ENCODE assay signal across 8 mouse cellular contexts in the genomic region with DNA sequence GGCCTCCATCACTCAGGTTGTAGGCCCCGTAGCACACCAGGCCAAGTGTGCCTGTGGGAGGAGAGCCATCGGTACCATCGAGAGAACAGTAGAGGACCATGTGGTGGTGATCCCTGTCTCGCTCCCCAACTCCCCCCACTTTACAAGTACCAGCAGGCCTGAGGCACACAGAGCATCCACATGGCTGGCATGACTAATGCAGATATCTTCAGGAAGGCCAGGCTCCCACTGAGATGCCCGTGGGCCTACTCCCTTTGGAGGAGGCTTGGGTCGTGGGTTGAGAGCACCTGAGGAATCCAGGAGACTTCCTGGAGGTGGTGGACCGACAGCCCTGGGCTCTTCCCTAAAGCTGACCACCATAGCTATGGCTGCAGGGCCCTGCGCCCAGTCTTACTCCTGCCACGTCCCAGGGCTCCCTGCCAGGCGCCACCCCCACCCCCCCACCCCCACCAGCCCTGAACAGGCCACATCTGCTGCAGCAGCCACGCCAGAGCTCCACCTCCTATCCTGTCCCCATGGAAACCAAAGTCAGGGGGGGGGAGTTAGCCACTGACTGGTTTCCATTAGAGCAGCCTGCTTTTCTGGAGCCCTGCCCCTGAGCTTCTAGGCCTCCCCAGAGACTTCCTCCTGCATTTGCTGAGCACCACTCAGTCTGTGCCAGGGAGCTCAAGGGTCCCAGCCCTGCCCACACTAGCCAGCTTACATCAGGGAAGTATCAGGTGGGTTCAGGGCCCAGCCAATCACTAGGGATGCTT. TPM values are rescaled to one million over a fixed set of nuclear protein-coding genes. Genes with fewer than 3 reads are reported as not detected.
A peak's percentile ranks its signal among the peaks of the same experiment; 100 is the strongest.
DNase-seq lines count a peak whose midpoint lies in the region; ATAC-seq and TF ChIP-seq lines count a peak whose summit lies in the region.

No protein-coding gene starts in this region.

- H3K27me3 ChIP-seq in liver, embryonic 11.5 days (replicated peaks; ENCODE audit: control insufficient read depth, insufficient read depth, low read length) = no peaks in the 10 kb centered on the region; the same call in none of the 2 replicates
- H3K27me3 ChIP-seq in embryonic facial prominence, embryonic 14.5 days (replicated peaks; ENCODE audit: control insufficient read depth, insufficient read depth, low read length) = no peaks in the 10 kb centered on the region
- peaks cover 19% of the 10 kb centered on the region for H3K27me3 ChIP-seq in heart, embryonic 12.5 days (replicated peaks)
- H3K27me3 ChIP-seq in stomach, postnatal 0 days (ENCODE audit: control insufficient read depth, insufficient read depth, low read length) = no peaks in the 10 kb centered on the region

- no peak overlapping the region for H3K4me3 ChIP-seq in liver, embryonic 11.5 days (ENCODE audit: low read depth, low read length)
- H3K4me3 ChIP-seq in embryonic facial prominence, embryonic 14.5 days (ENCODE audit: low read depth, low read length) = 0 out of 2 replicates have a peak overlapping the region, but pooled peaks have one; percentile 10
- no peak overlapping the region for H3K4me3 ChIP-seq in heart, embryonic 12.5 days
- H3K4me3 ChIP-seq in stomach, postnatal 0 days (ENCODE audit: low read depth, low read length) = no peak overlapping the region

- H3K27ac ChIP-seq in liver, embryonic 11.5 days (ENCODE audit: low read depth, low read length) = no peak overlapping the region
- H3K27ac ChIP-seq in embryonic facial prominence, embryonic 14.5 days (replicated peaks; ENCODE audit: low read depth, low read length) = peak overlapping the region; percentile 97
- H3K27ac ChIP-seq in heart, embryonic 12.5 days (ENCODE audit: poor library complexity, severe bottlenecking) = peak overlapping the region; percentile 57
- H3K27ac ChIP-seq in stomach, postnatal 0 days (replicated peaks) = peak overlapping the region; percentile 82

- H3K9ac ChIP-seq in liver, embryonic 11.5 days (ENCODE audit: low read depth, low read length) = no peak overlapping the region
- H3K9ac ChIP-seq in embryonic facial prominence, embryonic 14.5 days (ENCODE audit: low read depth, low read length) = peak overlapping the region; percentile 49
- 0 out of 2 replicates have a peak overlapping the region, but pooled peaks have one; percentile 47 for H3K9ac ChIP-seq in heart, embryonic 12.5 days
- H3K9ac ChIP-seq in stomach, postnatal 0 days (ENCODE audit: low read length) = 0 out of 2 replicates have a peak overlapping the region, but pooled peaks have one; percentile 35

- ATAC-seq in liver, embryonic 11.5 days (replicated peaks; ENCODE audit: low FRiP score) = no peak
- peak; percentile 90 for ATAC-seq in embryonic facial prominence, embryonic 14.5 days (ENCODE audit: low read depth)
- ATAC-seq in heart, embryonic 12.5 days (ENCODE audit: insufficient number of reproducible peaks, low FRiP score) = peak; percentile 49
- peak; percentile 69 for ATAC-seq in stomach, postnatal 0 days (ENCODE audit: low FRiP score, low TSS enrichment)
- ATAC-seq in inflammation-experienced regulatory T-cells, adult 6 months = no peak

- DNase-seq in liver = peak; percentile 49
- DNase-seq in liver, embryonic 11.5 days (ENCODE audit: low spot score) = no peak
- DNase-seq in embryonic facial prominence, embryonic 14.5 days (ENCODE audit: low spot score) = peak; percentile 94
- DNase-seq in kidney, adult 9 months = peak; percentile 83
- peak; percentile 75 for DNase-seq in lung, postnatal 14 days
- peak; percentile 76 for DNase-seq in stomach, postnatal 0 days (ENCODE audit: low spot score)

- H3K9me3 ChIP-seq in liver, embryonic 11.5 days (ENCODE audit: control insufficient read depth, low read length) = no peaks in the 10 kb centered on the region
- no peaks in the 10 kb centered on the region for H3K9me3 ChIP-seq in embryonic facial prominence, embryonic 14.5 days (ENCODE audit: control insufficient read depth, low read length)
- no peaks in the 10 kb centered on the region for H3K9me3 ChIP-seq in heart, embryonic 12.5 days (replicated peaks)
- H3K9me3 ChIP-seq in stomach, postnatal 0 days (ENCODE audit: control insufficient read depth, low read length) = no peaks in the 10 kb centered on the region

- no peaks in the 10 kb centered on the region for H3K36me3 ChIP-seq in liver, embryonic 11.5 days (ENCODE audit: control insufficient read depth, insufficient read depth, low read length)
- H3K36me3 ChIP-seq in embryonic facial prominence, embryonic 14.5 days (ENCODE audit: control insufficient read depth, insufficient read depth, low read length) = peaks cover 72% of the 10 kb centered on the region
- peaks cover 9% of the 10 kb centered on the region; the same call in 1 of the 2 replicates for H3K36me3 ChIP-seq in heart, embryonic 12.5 days
- peaks cover 13% of the 10 kb centered on the region; the same call in 1 of the 2 replicates for H3K36me3 ChIP-seq in stomach, postnatal 0 days (ENCODE audit: control insufficient read depth, insufficient read depth, low read length)

- no peaks in the 10 kb centered on the region for H3K4me1 ChIP-seq in liver, embryonic 11.5 days (replicated peaks; ENCODE audit: control insufficient read depth, insufficient read depth, low read length)
- peaks cover 27% of the 10 kb centered on the region for H3K4me1 ChIP-seq in embryonic facial prominence, embryonic 14.5 days (ENCODE audit: control insufficient read depth, insufficient read depth, low read length)
- peaks cover 11% of the 10 kb centered on the region; the same call in 1 of the 2 replicates for H3K4me1 ChIP-seq in heart, embryonic 12.5 days (replicated peaks)
- H3K4me1 ChIP-seq in stomach, postnatal 0 days (replicated peaks; ENCODE audit: control insufficient read depth, insufficient read depth) = peaks cover 17% of the 10 kb centered on the region

- no peak for TF ChIP-seq CTCF in stomach, postnatal 0 days (IDR thresholded peaks at IDR 0.05; ENCODE audit: low read depth)

- no peak overlapping the region for H3K4me2 ChIP-seq in liver, embryonic 11.5 days
- H3K4me2 ChIP-seq in embryonic facial prominence, embryonic 14.5 days (ENCODE audit: low read depth, low read length) = peak overlapping the region; percentile 25
- H3K4me2 ChIP-seq in heart, embryonic 12.5 days = no peak overlapping the region
- 0 out of 2 replicates have a peak overlapping the region, but pooled peaks have one; percentile 0 for H3K4me2 ChIP-seq in stomach, postnatal 0 days (replicated peaks; ENCODE audit: low read depth)

- no peak for TF ChIP-seq EP300 in stomach, postnatal 0 days (optimal IDR thresholded peaks at IDR 0.05)

- 65% methylated on average over 11 of the region's 11 CpGs for WGBS in liver, embryonic 11.5 days
- 40% methylated on average over 8 of the region's 11 CpGs for WGBS in embryonic facial prominence, embryonic 14.5 days
- WGBS in heart, embryonic 12.5 days = 59% methylated on average over 11 of the region's 11 CpGs
- 46% methylated on average over 11 of the region's 11 CpGs for WGBS in stomach, postnatal 0 days

RNA-seq across cellular contexts. Expression of a gene that starts 48.0 kb away (rescaled TPM):
- polyA plus RNA-seq in liver, embryonic 11.5 days (2014; fragmentation: Nextera tagmentation; extraction: Ambion mirVana) = 2.5 and 3.4 TPM in 2 replicates
- 3.5 and 6.0 TPM in 2 replicates for polyA plus RNA-seq in embryonic facial prominence, embryonic 14.5 days (2014; fragmentation: Nextera tagmentation; extraction: Ambion mirVana)
- polyA plus RNA-seq in heart, embryonic 12.5 days (2016; fragmentation: Nextera tagmentation; extraction: Ambion mirVana) = 2.3 and 3.3 TPM in 2 replicates
- polyA plus RNA-seq in stomach, postnatal 0 days (2015; fragmentation: Nextera tagmentation; extraction: Ambion mirVana) = 16.8 and 18.8 TPM in 2 replicates
- not detected for polyA plus RNA-seq in inflammation-experienced regulatory T-cells, adult 6 months (2017; shearing (Covaris generic))

Comparison
In these comparisons a context has a peak if more than half of its experiments do, and no peak if none do; other contexts are left out.
1. ATAC-seq: peak in embryonic facial prominence, embryonic 14.5 days (single experiment), heart, embryonic 12.5 days (single experiment) and stomach, postnatal 0 days (single experiment); none in liver, embryonic 11.5 days (single experiment) and inflammation-experienced regulatory T-cells, adult 6 months (single experiment).
2. H3K4me2 ChIP-seq: peak in embryonic facial prominence, embryonic 14.5 days (single experiment) and stomach, postnatal 0 days (single experiment); none in liver, embryonic 11.5 days (single experiment) and heart, embryonic 12.5 days (single experiment).